Mouse (Mus musculus): Measurements from ENCODE around the gene Apod. TPM values are rescaled to one million over a fixed set of nuclear protein-coding genes. Genes with fewer than 3 reads are reported as not detected.
A peak's percentile ranks its signal among the peaks of the same experiment; 100 is the strongest.

Apod gene
- polyA plus RNA-seq (2014; fragmentation: Nextera tagmentation; extraction: Ambion mirVana), result 26.2 and 57.4 TPM in 2 replicates

DNA sequence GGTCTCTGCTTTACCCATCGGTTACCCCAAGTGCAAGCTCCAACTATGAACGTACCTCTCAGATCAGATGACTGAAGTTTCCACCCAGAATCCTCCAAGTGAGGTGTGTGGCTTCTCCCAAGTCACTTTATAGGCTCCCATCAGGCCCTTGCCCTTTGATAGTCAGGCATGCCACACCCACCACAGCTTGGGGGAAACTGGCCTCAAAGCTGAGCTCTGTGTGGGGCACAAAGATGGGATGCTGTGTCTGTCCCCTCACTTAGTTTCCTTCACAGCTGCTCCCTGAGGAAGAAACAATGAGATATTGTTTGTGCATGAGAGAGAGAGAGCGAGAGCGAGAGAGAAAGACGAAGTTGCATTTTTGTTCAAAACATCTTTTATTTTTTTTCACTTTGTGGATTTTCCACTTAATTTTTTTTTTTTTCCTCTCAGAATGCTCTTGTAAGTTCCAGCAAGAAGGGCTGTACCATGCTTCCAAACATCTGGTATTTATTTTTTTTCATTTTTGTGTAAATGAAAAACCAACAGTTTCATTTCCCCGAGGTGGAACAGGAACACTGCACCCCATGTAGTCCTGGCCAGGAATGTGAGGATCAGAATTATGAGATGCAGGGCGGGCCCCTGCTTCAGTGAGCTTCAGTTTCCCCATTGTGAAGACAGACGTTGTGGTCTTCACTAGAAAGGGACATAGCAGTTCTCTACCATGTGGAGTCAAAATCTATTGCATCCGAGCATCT, at the start of gene Apod:
TSS of gene Apod (minus strand) at position 312 of the 737 bp plus-strand sequence.
- Histone ChIP-seq H3K4me1 (ENCODE audit: control insufficient read depth, insufficient read depth, low read length) (peaks cover 3% of the 10 kb centered on the region; the same call in 1 of the 2 replicates), H3K27me3 (ENCODE audit: control insufficient read depth, insufficient read depth, low read length) (no peaks in the 10 kb centered on the region), H3K27ac (ENCODE audit: low read depth, low read length) (no peak within 1 kb of the TSS), H3K9me3 (ENCODE audit: control insufficient read depth, low read length) (no peaks in the 10 kb centered on the region), H3K4me3 (ENCODE audit: low read depth, low read length) (no peak within 1 kb of the TSS), H3K9ac (replicated peaks; ENCODE audit: low read depth, low read length) (no peak within 1 kb of the TSS), H3K36me3 (ENCODE audit: control insufficient read depth, insufficient read depth, low read length) (no peaks in the 10 kb centered on the region), H3K4me2 (ENCODE audit: low read depth, low read length) (no peak within 1 kb of the TSS)
- whole genome bisulfite sequencing, result 46% methylated on average over 9 of the region's 9 CpGs
- no peak for ATAC-seq (ENCODE audit: low read depth)

DNA sequence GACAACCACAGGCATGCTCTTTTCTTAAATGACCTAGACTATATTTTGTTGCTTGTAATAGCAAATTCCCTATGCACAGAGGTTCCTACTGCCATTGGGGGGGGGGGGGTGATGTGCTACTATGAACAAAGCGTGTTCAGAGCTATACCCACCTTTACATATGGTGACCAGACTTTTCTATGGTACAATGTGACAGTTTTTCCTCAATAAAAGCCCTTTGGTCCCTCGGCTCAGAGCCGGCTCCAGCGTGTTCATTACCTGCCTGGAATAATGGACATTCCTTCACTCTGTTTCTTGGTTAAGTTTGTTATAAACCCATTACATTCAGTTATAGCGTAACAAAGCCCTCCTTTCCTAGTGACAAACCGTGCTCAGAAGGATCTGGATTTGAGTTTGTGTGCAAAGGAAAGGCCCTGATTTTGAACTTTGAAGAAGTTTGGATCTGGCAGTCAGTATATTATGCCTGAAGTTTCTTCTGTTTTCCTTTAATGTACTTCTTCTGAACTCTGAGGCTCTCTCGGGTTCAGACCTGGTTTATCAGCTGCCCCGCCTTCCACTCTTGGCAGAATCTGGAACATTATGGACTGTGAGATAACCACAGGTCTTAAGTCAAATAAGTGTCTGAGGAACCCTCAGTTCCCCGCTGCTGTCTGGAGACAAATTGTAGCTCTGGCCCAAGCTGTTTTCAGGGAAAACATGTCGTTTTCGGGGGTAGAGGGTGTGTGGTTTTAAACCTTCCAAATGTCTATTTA, 49.3 kb upstream of the Apod start:
- Histone ChIP-seq H3K9ac (replicated peaks; ENCODE audit: low read depth, low read length) (no peak overlapping the region), H3K36me3 (ENCODE audit: control insufficient read depth, insufficient read depth, low read length) (no peaks in the 10 kb centered on the region), H3K4me2 (ENCODE audit: low read depth, low read length) (no peak overlapping the region), H3K4me1 (ENCODE audit: control insufficient read depth, insufficient read depth, low read length) (no peaks in the 10 kb centered on the region), H3K9me3 (ENCODE audit: control insufficient read depth, low read length) (no peaks in the 10 kb centered on the region), H3K27ac (ENCODE audit: low read depth, low read length) (no peak overlapping the region), H3K4me3 (ENCODE audit: low read depth, low read length) (no peak overlapping the region), H3K27me3 (ENCODE audit: control insufficient read depth, insufficient read depth, low read length) (no peaks in the 10 kb centered on the region)
- 76% methylated on average over 11 of the region's 11 CpGs for WGBS
- no peak for ATAC-seq (ENCODE audit: low read depth)

DNA sequence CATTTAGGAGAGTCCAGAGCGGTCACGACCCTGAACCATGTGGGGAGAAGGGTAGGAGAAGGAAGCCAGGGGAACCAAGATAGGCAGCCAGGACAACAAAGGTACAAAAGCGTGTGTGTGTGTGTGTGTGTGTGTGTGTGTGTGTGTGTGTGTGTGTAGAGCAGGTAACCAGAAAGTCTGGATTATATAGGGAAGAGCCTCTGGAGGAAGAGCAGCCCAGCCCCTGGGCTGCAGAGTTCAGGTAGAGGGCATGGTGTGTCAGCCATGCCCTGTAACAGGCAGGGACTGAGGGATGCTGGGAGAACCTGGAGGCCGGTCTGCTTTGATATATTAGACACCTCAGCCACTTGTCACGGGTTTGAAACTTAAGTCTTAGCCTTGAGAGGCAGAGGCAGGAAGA, 44.9 kb upstream of the Apod start:
- H3K4me1 ChIP-seq (ENCODE audit: control insufficient read depth, insufficient read depth, low read length), result no peaks in the 10 kb centered on the region
- no peak overlapping the region for H3K9ac ChIP-seq (replicated peaks; ENCODE audit: low read depth, low read length)
- 59% methylated on average over 5 of the region's 5 CpGs for WGBS
- no peak overlapping the region for H3K4me2 ChIP-seq (ENCODE audit: low read depth, low read length)
- no peak overlapping the region for H3K4me3 ChIP-seq (ENCODE audit: low read depth, low read length)
- no peaks in the 10 kb centered on the region for H3K27me3 ChIP-seq (ENCODE audit: control insufficient read depth, insufficient read depth, low read length)
- H3K36me3 ChIP-seq (ENCODE audit: control insufficient read depth, insufficient read depth, low read length), result no peaks in the 10 kb centered on the region
- ATAC-seq (ENCODE audit: low read depth), result no peak
- H3K9me3 ChIP-seq (ENCODE audit: control insufficient read depth, low read length), result no peaks in the 10 kb centered on the region
- no peak overlapping the region for H3K27ac ChIP-seq (ENCODE audit: low read depth, low read length)

DNA sequence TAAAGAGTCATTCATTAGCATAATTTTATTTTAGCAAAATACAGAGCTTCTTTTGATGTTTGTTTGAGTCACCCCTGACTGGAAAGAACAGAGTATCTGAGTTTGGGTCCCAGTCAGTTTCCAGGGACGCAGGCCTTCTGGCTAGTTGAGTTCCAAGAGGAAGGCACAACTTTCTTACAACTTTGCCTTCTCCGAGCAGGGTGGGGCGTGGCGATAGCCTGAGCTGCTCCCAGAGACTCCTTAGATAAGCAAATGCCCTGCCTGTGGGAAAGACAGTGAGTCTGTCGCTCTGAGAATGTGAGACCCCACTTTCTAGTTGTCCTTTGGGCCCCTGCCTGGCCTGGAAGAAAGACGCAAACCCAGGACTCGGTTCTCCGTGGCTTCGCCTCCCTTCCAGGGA, 44.4 kb upstream of the Apod start:
- no peaks in the 10 kb centered on the region for H3K27me3 ChIP-seq (ENCODE audit: control insufficient read depth, insufficient read depth, low read length)
- ATAC-seq (ENCODE audit: low read depth), result no peak
- WGBS, result 35% methylated on average over 9 of the region's 9 CpGs
- no peak overlapping the region for H3K27ac ChIP-seq (ENCODE audit: low read depth, low read length)
- no peak overlapping the region for H3K4me2 ChIP-seq (ENCODE audit: low read depth, low read length)
- no peaks in the 10 kb centered on the region for H3K9me3 ChIP-seq (ENCODE audit: control insufficient read depth, low read length)
- H3K9ac ChIP-seq (replicated peaks; ENCODE audit: low read depth, low read length), result no peak overlapping the region
- H3K4me1 ChIP-seq (ENCODE audit: control insufficient read depth, insufficient read depth, low read length), result no peaks in the 10 kb centered on the region
- H3K4me3 ChIP-seq (ENCODE audit: low read depth, low read length), result no peak overlapping the region
- H3K36me3 ChIP-seq (ENCODE audit: control insufficient read depth, insufficient read depth, low read length), result no peaks in the 10 kb centered on the region

DNA sequence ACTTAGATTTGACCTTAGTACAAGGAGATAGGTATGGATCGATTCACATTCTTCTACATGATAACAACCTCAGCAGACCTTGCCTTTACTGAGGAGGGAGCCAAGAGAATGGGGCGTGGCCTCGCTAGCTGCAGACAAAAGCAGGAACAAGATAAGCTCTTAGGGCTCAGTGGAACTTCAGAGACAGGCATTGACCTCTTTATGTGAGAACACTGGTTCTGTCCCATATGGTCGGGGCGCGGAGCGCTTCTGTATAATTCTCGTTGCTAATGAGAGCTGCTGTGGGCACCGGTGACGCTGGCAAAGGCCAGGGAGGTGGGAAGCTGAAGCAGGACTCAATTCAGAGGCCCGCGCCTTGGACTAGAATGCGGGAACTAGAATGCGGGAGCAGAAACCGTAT, 44.0 kb upstream of the Apod start:
- ATAC-seq (ENCODE audit: low read depth), result no peak
- Histone ChIP-seq H3K4me1 (ENCODE audit: control insufficient read depth, insufficient read depth, low read length) (no peaks in the 10 kb centered on the region), H3K9me3 (ENCODE audit: control insufficient read depth, low read length) (no peaks in the 10 kb centered on the region), H3K36me3 (ENCODE audit: control insufficient read depth, insufficient read depth, low read length) (no peaks in the 10 kb centered on the region), H3K9ac (replicated peaks; ENCODE audit: low read depth, low read length) (no peak overlapping the region), H3K27ac (ENCODE audit: low read depth, low read length) (no peak overlapping the region), H3K27me3 (ENCODE audit: control insufficient read depth, insufficient read depth, low read length) (no peaks in the 10 kb centered on the region), H3K4me2 (ENCODE audit: low read depth, low read length) (no peak overlapping the region), H3K4me3 (ENCODE audit: low read depth, low read length) (no peak overlapping the region)
- WGBS, result 41% methylated on average over 15 of the region's 15 CpGs

DNA sequence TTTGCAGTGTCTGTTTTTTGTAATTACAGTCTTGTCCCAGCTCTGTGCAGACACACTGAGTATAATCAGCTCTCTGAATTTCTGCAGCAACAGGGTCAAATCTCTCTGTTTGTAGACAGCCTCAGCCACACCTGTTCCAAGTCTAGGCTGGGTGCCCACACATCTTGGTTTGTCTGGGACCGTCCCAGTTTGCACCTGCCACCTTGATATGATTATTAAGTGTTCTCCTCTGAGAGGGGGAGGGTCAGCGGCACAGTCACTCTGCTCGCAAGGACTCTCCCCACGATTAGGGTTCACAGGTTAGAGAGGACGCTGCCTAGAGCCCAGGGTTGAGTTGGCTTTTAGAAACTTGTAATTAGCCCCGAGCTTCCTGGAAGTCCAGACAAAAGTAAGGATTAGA, 41.3 kb upstream of the Apod start:
- no peaks in the 10 kb centered on the region for H3K36me3 ChIP-seq (ENCODE audit: control insufficient read depth, insufficient read depth, low read length)
- 73% methylated on average over 6 of the region's 6 CpGs for WGBS
- no peaks in the 10 kb centered on the region for H3K9me3 ChIP-seq (ENCODE audit: control insufficient read depth, low read length)
- H3K4me2 ChIP-seq (ENCODE audit: low read depth, low read length), result no peak overlapping the region
- H3K27me3 ChIP-seq (ENCODE audit: control insufficient read depth, insufficient read depth, low read length), result no peaks in the 10 kb centered on the region
- H3K4me1 ChIP-seq (ENCODE audit: control insufficient read depth, insufficient read depth, low read length), result no peaks in the 10 kb centered on the region
- H3K27ac ChIP-seq (ENCODE audit: low read depth, low read length), result no peak overlapping the region
- no peak for ATAC-seq (ENCODE audit: low read depth)
- no peak overlapping the region for H3K4me3 ChIP-seq (ENCODE audit: low read depth, low read length)
- H3K9ac ChIP-seq (replicated peaks; ENCODE audit: low read depth, low read length), result no peak overlapping the region

DNA sequence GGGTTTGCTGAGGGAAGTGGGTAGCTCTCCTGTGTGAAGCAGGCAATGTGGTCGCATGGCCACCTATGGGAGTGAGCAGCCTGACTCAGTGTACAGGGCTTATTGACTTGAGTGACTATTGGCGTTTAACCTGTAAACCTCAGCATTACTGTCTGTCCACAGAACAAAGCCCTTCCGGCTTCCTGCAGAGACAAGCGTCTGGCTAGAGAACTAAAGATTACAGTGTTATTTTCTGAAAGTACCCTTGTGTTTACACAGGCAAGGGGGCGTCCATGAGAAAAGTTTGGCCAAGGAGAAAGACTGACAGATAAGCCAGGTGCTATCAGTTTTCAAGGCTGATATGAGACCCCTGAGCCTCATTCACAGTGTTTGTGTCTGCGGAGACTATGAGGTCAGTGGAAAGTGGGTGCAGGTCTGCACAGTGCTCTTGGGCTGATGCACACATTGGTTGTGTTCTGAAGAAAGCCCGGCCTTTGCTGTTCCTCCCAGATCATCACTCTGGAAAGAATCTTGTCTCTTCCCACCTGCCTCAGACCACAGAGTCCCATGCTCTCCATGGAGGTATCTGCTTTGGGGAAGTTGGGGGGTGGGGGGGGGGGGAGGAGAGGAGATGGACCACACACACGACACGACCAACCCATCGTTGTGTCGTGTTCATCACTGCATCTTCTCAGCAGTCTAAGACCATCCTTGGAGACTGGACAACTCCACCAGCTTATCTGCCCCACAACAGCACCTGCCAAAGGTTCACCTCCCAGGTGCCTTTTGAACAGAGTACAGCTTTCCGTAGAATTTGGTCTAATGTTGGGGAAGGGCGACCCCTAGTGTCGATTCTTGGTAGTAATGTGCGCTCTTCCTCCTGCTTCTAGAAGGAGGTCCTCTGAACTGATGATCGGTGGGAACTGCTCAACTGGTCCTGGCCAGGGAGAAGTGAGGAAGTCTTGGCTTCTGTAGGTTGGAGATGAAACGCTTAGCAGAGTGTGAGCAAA, 40.0 kb upstream of the Apod start:
- H3K4me2 ChIP-seq (ENCODE audit: low read depth, low read length), result 0 out of 2 replicates have a peak overlapping the region, but pooled peaks have one; percentile 6
- no peaks in the 10 kb centered on the region for H3K4me1 ChIP-seq (ENCODE audit: control insufficient read depth, insufficient read depth, low read length)
- H3K27ac ChIP-seq (ENCODE audit: low read depth, low read length), result no peak overlapping the region
- WGBS, result 33% methylated on average over 17 of the region's 17 CpGs
- H3K36me3 ChIP-seq (ENCODE audit: control insufficient read depth, insufficient read depth, low read length), result no peaks in the 10 kb centered on the region
- no peaks in the 10 kb centered on the region for H3K27me3 ChIP-seq (ENCODE audit: control insufficient read depth, insufficient read depth, low read length)
- H3K4me3 ChIP-seq (ENCODE audit: low read depth, low read length), result no peak overlapping the region
- no peak overlapping the region for H3K9ac ChIP-seq (replicated peaks; ENCODE audit: low read depth, low read length)
- no peaks in the 10 kb centered on the region for H3K9me3 ChIP-seq (ENCODE audit: control insufficient read depth, low read length)
- peak; percentile 74 for ATAC-seq (ENCODE audit: low read depth)

DNA sequence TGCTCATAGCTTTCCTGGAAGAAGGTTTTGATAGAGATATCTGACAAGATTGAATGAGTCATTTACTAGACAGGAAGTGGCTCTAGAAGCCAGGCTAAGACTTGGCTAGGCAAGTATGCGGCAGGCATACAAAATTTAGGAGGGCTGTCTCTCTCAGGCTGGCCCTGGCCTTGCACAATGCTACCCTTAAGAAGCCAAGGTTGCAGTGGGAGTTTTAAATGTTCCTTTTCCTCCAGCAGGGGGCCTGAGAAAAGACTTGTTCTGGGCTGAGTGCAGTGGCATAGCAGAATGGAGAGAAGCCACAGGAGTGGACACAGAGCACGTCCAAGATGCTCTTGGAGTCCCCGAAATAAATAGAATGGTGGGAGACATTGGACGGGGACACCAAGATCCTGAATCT, 38.4 kb upstream of the Apod start:
- Histone ChIP-seq H3K4me2 (ENCODE audit: low read depth, low read length) (no peak overlapping the region), H3K4me1 (ENCODE audit: control insufficient read depth, insufficient read depth, low read length) (no peaks in the 10 kb centered on the region), H3K9me3 (ENCODE audit: control insufficient read depth, low read length) (no peaks in the 10 kb centered on the region), H3K27me3 (ENCODE audit: control insufficient read depth, insufficient read depth, low read length) (no peaks in the 10 kb centered on the region), H3K4me3 (ENCODE audit: low read depth, low read length) (no peak overlapping the region), H3K36me3 (ENCODE audit: control insufficient read depth, insufficient read depth, low read length) (no peaks in the 10 kb centered on the region), H3K9ac (replicated peaks; ENCODE audit: low read depth, low read length) (no peak overlapping the region), H3K27ac (ENCODE audit: low read depth, low read length) (no peak overlapping the region)
- 72% methylated on average over 4 of the region's 4 CpGs for WGBS
- no peak for ATAC-seq (ENCODE audit: low read depth)

Data from neural tube, embryonic 14.5 days (tissue).